Mouse (Mus musculus): ENCODE data around the gene Smarcd3. TPM values are rescaled to one million over a fixed set of nuclear protein-coding genes. Genes with fewer than 3 reads are reported as not detected.

Gene Smarcd3
- polyA plus RNA-seq, 2 experiments from 2014 or later: 0.48 to 0.61 TPM

- ATAC-seq: no peak
These were observed 70.5 kb downstream of the Smarcd3 start for GRCm38 (mm10) chr5:24553621-24554244.

GRCm38 (mm10) chr5:24551317-24551688 lies 72.9 kb downstream of the Smarcd3 start:
- no peak for ATAC-seq

GRCm38 (mm10) chr5:24550598-24551316 lies 73.5 kb downstream of the Smarcd3 start:
- ATAC-seq: no peak

- no peak for ATAC-seq
These were observed 81.6 kb downstream of the Smarcd3 start for GRCm38 (mm10) chr5:24542643-24543042.

GRCm38 (mm10) chr5:24541144-24541569 lies 83.1 kb downstream of the Smarcd3 start:
- no peak for ATAC-seq

Other genes with a start within 250 kb of the Smarcd3 start
- gene Atg9b, start 232.3 kb downstream of the Smarcd3 start, polyA plus RNA-seq (2017; shearing (Covaris generic)): 1 to 10 TPM; 2.2 to 3.2 TPM
- gene Abcb8, start 230.7 kb downstream of the Smarcd3 start, polyA plus RNA-seq (2017; shearing (Covaris generic)): 10 to 100 TPM; 16.1 to 44.6 TPM
- not detected for gene Asic3, start 211.0 kb downstream of the Smarcd3 start, polyA plus RNA-seq (2017; shearing (Covaris generic))
- gene Cdk5, start 200.9 kb downstream of the Smarcd3 start, polyA plus RNA-seq (2017; shearing (Covaris generic)): 10 to 100 TPM; 53.8 to 61.7 TPM
- 10 to 100 TPM; 13.5 to 22.6 TPM for gene Slc4a2, start 200.6 kb downstream of the Smarcd3 start, polyA plus RNA-seq (2017; shearing (Covaris generic))
- gene Fastk, start 179.1 kb downstream of the Smarcd3 start, polyA plus RNA-seq (2017; shearing (Covaris generic)): 10 to 100 TPM; 53.4 to 57.0 TPM
- gene Tmub1, start 176.6 kb downstream of the Smarcd3 start, polyA plus RNA-seq (2017; shearing (Covaris generic)): 10 to 100 TPM; 72.9 to 95.2 TPM
- gene Agap3, start 172.2 kb downstream of the Smarcd3 start, polyA plus RNA-seq (2017; shearing (Covaris generic)): 1 to 10 TPM; 5.5 to 8.6 TPM
- not detected for gene Gbx1, start 97.2 kb downstream of the Smarcd3 start, polyA plus RNA-seq (2017; shearing (Covaris generic))
- gene Asb10, start 83.4 kb downstream of the Smarcd3 start, polyA plus RNA-seq (2017; shearing (Covaris generic)): not detected
- not detected for gene 4931409K22Rik, start 67.6 kb downstream of the Smarcd3 start, polyA plus RNA-seq (2017; shearing (Covaris generic))
- 10 to 100 TPM; 62.1 to 87.7 TPM for gene Abcf2, start 46.9 kb downstream of the Smarcd3 start, polyA plus RNA-seq (2017; shearing (Covaris generic))
- gene Chpf2, start 37.7 kb downstream of the Smarcd3 start, polyA plus RNA-seq (2017; shearing (Covaris generic)): 10 to 100 TPM in 1 of 2 experiments, 1 to 10 TPM in 1; 9.3 to 15.6 TPM
- 100 to 1,000 TPM in 1 of 2 experiments, 10 to 100 TPM in 1; 83.4 to 107 TPM for gene Nub1, start 61.1 kb upstream of the Smarcd3 start, polyA plus RNA-seq (2017; shearing (Covaris generic))
- gene Wdr86, start 106.3 kb upstream of the Smarcd3 start, polyA plus RNA-seq (2017; shearing (Covaris generic)): under 1 TPM; 0.39 to 0.91 TPM
- 1 to 10 TPM in 1 of 2 experiments, not detected in 1; 1.8 TPM for gene Crygn, start 133.6 kb upstream of the Smarcd3 start, polyA plus RNA-seq (2017; shearing (Covaris generic))
- 10 to 100 TPM; 72.8 to 96.1 TPM for gene Rheb, start 218.2 kb upstream of the Smarcd3 start, polyA plus RNA-seq (2017; shearing (Covaris generic))